14 mouse cellular contexts compared by ENCODE assay signal in genomic region chr2:168669762-168670161, GRCm38 (mm10).
DNase-seq lines count a peak whose midpoint lies in the region; ATAC-seq lines count a peak whose summit lies in the region.
"Had no signal": no experiment of that assay in that cellular context is flagged by ENCODE, and none has a peak within 500 bp of the region (broad histone marks: within the 10 kb centered on the region; RNA-seq: fewer than 3 reads in every experiment).

No protein-coding gene starts in this region.

- ATAC-seq in cerebellum, adult (ENCODE audit: insufficient number of reproducible peaks, low FRiP score, low TSS enrichment) = 0 out of 2 replicates have a peak, but pooled peaks have one; percentile 16
- ATAC-seq in kidney, embryonic 14.5 days (ENCODE audit: low FRiP score, low TSS enrichment) = no peak
- ATAC-seq in midbrain, embryonic 14.5 days (ENCODE audit: low FRiP score, low TSS enrichment) = no peak
- no peak for ATAC-seq in midbrain, embryonic 13.5 days

- no peak overlapping the region for H3K4me3 ChIP-seq in kidney, embryonic 14.5 days (ENCODE audit: low read length)
- no peak overlapping the region for H3K4me3 ChIP-seq in midbrain, embryonic 14.5 days (replicated peaks; ENCODE audit: low read depth, low read length)
- H3K4me3 ChIP-seq in midbrain, embryonic 13.5 days (replicated peaks) = no peak overlapping the region
- H3K4me3 ChIP-seq in limb, embryonic 10.5 days = peak overlapping the region; percentile 13; the same call in 1 of the 2 replicates
- H3K4me3 ChIP-seq: embryonic facial prominence, embryonic 13.5 days; limb, embryonic 12.5 days; stomach, embryonic 15.5 days had no signal

- no peaks in the 10 kb centered on the region for H3K9me3 ChIP-seq in kidney, embryonic 14.5 days (ENCODE audit: control insufficient read depth, low read length)
- H3K9me3 ChIP-seq in midbrain, embryonic 14.5 days (ENCODE audit: control insufficient read depth, low read length) = no peaks in the 10 kb centered on the region
- H3K9me3 ChIP-seq in midbrain, embryonic 13.5 days = no peaks in the 10 kb centered on the region
- no peaks in the 10 kb centered on the region for H3K9me3 ChIP-seq in limb, embryonic 10.5 days (replicated peaks)
- H3K9me3 ChIP-seq: embryonic facial prominence, embryonic 13.5 days; limb, embryonic 12.5 days; stomach, embryonic 15.5 days had no signal

- H3K4me1 ChIP-seq in kidney, embryonic 14.5 days (ENCODE audit: control insufficient read depth, insufficient read depth, low read length) = no peaks in the 10 kb centered on the region
- no peaks in the 10 kb centered on the region for H3K4me1 ChIP-seq in midbrain, embryonic 14.5 days (ENCODE audit: control insufficient read depth, insufficient read depth, low read length)
- no peaks in the 10 kb centered on the region for H3K4me1 ChIP-seq in midbrain, embryonic 13.5 days (replicated peaks)
- peaks cover 40% of the 10 kb centered on the region for H3K4me1 ChIP-seq in limb, embryonic 10.5 days
- H3K4me1 ChIP-seq: embryonic facial prominence, embryonic 13.5 days; stomach, embryonic 15.5 days had no signal

- H3K36me3 ChIP-seq in kidney, embryonic 14.5 days (ENCODE audit: control insufficient read depth, insufficient read depth, low read length) = no peaks in the 10 kb centered on the region; the same call in 1 of the 2 replicates
- H3K36me3 ChIP-seq in midbrain, embryonic 14.5 days (ENCODE audit: control insufficient read depth, insufficient read depth, low read length) = peaks cover 74% of the 10 kb centered on the region
- peaks cover 73% of the 10 kb centered on the region for H3K36me3 ChIP-seq in midbrain, embryonic 13.5 days
- peaks cover 14% of the 10 kb centered on the region for H3K36me3 ChIP-seq in limb, embryonic 10.5 days

- H3K27ac ChIP-seq in kidney, embryonic 14.5 days (ENCODE audit: low read depth, low read length) = no peak overlapping the region
- H3K27ac ChIP-seq in midbrain, embryonic 14.5 days (replicated peaks; ENCODE audit: low read depth, low read length) = no peak overlapping the region
- H3K27ac ChIP-seq in midbrain, embryonic 13.5 days = no peak overlapping the region
- H3K27ac ChIP-seq in limb, embryonic 10.5 days = peak overlapping the region; percentile 77
- H3K27ac ChIP-seq: embryonic facial prominence, embryonic 13.5 days; limb, embryonic 12.5 days; stomach, embryonic 15.5 days had no signal

- H3K27me3 ChIP-seq in kidney, embryonic 14.5 days (ENCODE audit: control insufficient read depth, insufficient read depth, low read length) = no peaks in the 10 kb centered on the region
- H3K27me3 ChIP-seq in midbrain, embryonic 14.5 days (ENCODE audit: control insufficient read depth, insufficient read depth, low read length) = no peaks in the 10 kb centered on the region
- H3K27me3 ChIP-seq in midbrain, embryonic 13.5 days = no peaks in the 10 kb centered on the region
- H3K27me3 ChIP-seq in limb, embryonic 10.5 days (ENCODE audit: low read depth, poor library complexity, severe bottlenecking) = peaks cover 4% of the 10 kb centered on the region; the same call in 1 of the 2 replicates
- H3K27me3 ChIP-seq: embryonic facial prominence, embryonic 13.5 days; limb, embryonic 12.5 days; stomach, embryonic 15.5 days had no signal

- no peak overlapping the region for H3K4me2 ChIP-seq in kidney, embryonic 14.5 days (replicated peaks; ENCODE audit: low read depth, low read length)
- H3K4me2 ChIP-seq in midbrain, embryonic 14.5 days (ENCODE audit: low read length) = no peak overlapping the region
- no peak overlapping the region for H3K4me2 ChIP-seq in midbrain, embryonic 13.5 days (replicated peaks)
- H3K4me2 ChIP-seq: embryonic facial prominence, embryonic 13.5 days; limb, embryonic 12.5 days; stomach, embryonic 15.5 days had no signal

- no peak for DNase-seq in cerebellum, adult 11-12 months
- peak; percentile 19 for DNase-seq in kidney, adult 11 months
- DNase-seq in midbrain, embryonic 14.5 days = peak; percentile 17
- DNase-seq in limb, embryonic 10.5 days (ENCODE audit: low spot score) = peak; percentile 62
- DNase-seq in adrenal gland, adult (ENCODE audit: inconsistent age in 2 of 2, low spot score in 1 of 2) = no peak
- DNase-seq: adrenal gland, postnatal 36 days; heart, postnatal 10 days; lung, postnatal 4 days had no signal

- no peak overlapping the region for H3K9ac ChIP-seq in kidney, embryonic 14.5 days (ENCODE audit: low read depth, low read length)
- no peak overlapping the region for H3K9ac ChIP-seq in midbrain, embryonic 14.5 days (replicated peaks; ENCODE audit: low read length)
- no peak overlapping the region for H3K9ac ChIP-seq in midbrain, embryonic 13.5 days (replicated peaks)
- H3K9ac ChIP-seq: embryonic facial prominence, embryonic 13.5 days; limb, embryonic 12.5 days; stomach, embryonic 15.5 days had no signal

- WGBS in kidney, embryonic 14.5 days = 54% methylated on average over 13 of the region's 13 CpGs
- 83% methylated on average over 13 of the region's 13 CpGs for WGBS in midbrain, embryonic 14.5 days
- WGBS in midbrain, embryonic 13.5 days = 85% methylated on average over 13 of the region's 13 CpGs
- 20% methylated on average over 13 of the region's 13 CpGs for WGBS in limb, embryonic 10.5 days

Comparison
In these comparisons a context has a peak if more than half of its experiments do, and no peak if none do; other contexts are left out.
1. DNase-seq: peak in kidney, adult 11 months (single experiment), midbrain, embryonic 14.5 days (single experiment) and limb, embryonic 10.5 days (single experiment); none in cerebellum, adult 11-12 months (single experiment) and adrenal gland, adult (0 of 2).